Comparison of ENCODE assay signal across 7 mouse cellular contexts in genomic region chr3:89421810-89422473, GRCm38 (mm10). TPM values are rescaled to one million over a fixed set of nuclear protein-coding genes. Genes with fewer than 3 reads are reported as not detected.
DNase-seq lines count a peak whose midpoint lies in the region; ATAC-seq and TF ChIP-seq lines count a peak whose summit lies in the region.

No protein-coding gene starts in this region.

- H3K9me3 ChIP-seq in forebrain, embryonic 12.5 days = no peaks in the 10 kb centered on the region
- H3K9me3 ChIP-seq in intestine, postnatal 0 days (ENCODE audit: control insufficient read depth) = no peaks in the 10 kb centered on the region
- no peaks in the 10 kb centered on the region for H3K9me3 ChIP-seq in midbrain, embryonic 10.5 days (replicated peaks)

- H3K27me3 ChIP-seq in spleen, adult 2 months (ENCODE audit: control insufficient read depth, insufficient read depth, low read length) = no peaks in the 10 kb centered on the region
- no peaks in the 10 kb centered on the region for H3K27me3 ChIP-seq in forebrain, embryonic 12.5 days
- H3K27me3 ChIP-seq in intestine, postnatal 0 days (replicated peaks; ENCODE audit: control insufficient read depth, insufficient read depth, low read length) = no peaks in the 10 kb centered on the region
- H3K27me3 ChIP-seq in midbrain, embryonic 10.5 days (ENCODE audit: low read depth, poor library complexity, severe bottlenecking) = no peaks in the 10 kb centered on the region

- ATAC-seq in forebrain, embryonic 12.5 days (ENCODE audit: low FRiP score) = no peak
- ATAC-seq in intestine, postnatal 0 days = no peak

- no peak for TF ChIP-seq POLR2A in spleen, adult 2 months (IDR thresholded peaks at IDR 0.05; ENCODE audit: low read depth, low read length)

- H3K27ac ChIP-seq in spleen, adult 2 months (ENCODE audit: insufficient read depth, low read length) = peak overlapping the region; percentile 13; the same call in 1 of the 2 replicates
- peak overlapping the region; percentile 65 for H3K27ac ChIP-seq in forebrain, embryonic 12.5 days
- no peak overlapping the region for H3K27ac ChIP-seq in intestine, postnatal 0 days (ENCODE audit: low read depth, low read length)
- peak overlapping the region; percentile 85 for H3K27ac ChIP-seq in midbrain, embryonic 10.5 days (replicated peaks)

- no peak overlapping the region for H3K4me3 ChIP-seq in spleen, adult 2 months (ENCODE audit: extremely low read depth, insufficient read depth, insufficient read length)
- peak overlapping the region; percentile 37 for H3K4me3 ChIP-seq in forebrain, embryonic 12.5 days (replicated peaks)
- peak overlapping the region; percentile 47 for H3K4me3 ChIP-seq in intestine, postnatal 0 days (ENCODE audit: low read depth, low read length)
- peak overlapping the region; percentile 57 for H3K4me3 ChIP-seq in midbrain, embryonic 10.5 days

- peaks cover 17% of the 10 kb centered on the region for H3K36me3 ChIP-seq in spleen, adult 2 months (ENCODE audit: control insufficient read depth, insufficient read depth, low read length)
- H3K36me3 ChIP-seq in forebrain, embryonic 12.5 days (replicated peaks) = peaks cover 17% of the 10 kb centered on the region
- peaks cover 30% of the 10 kb centered on the region; the same call in 1 of the 2 replicates for H3K36me3 ChIP-seq in intestine, postnatal 0 days (ENCODE audit: control insufficient read depth, insufficient read depth)
- H3K36me3 ChIP-seq in midbrain, embryonic 10.5 days = peaks cover 38% of the 10 kb centered on the region

- no peak for DNase-seq in spleen, adult 2 months (ENCODE audit: low read depth in 1 of 2, low spot score in 2 of 2)
- DNase-seq in spleen, adult 12 weeks (ENCODE audit: low spot score) = no peak
- DNase-seq in midbrain, embryonic 10.5 days (ENCODE audit: low spot score) = no peak
- DNase-seq in thymus, postnatal 10 days (ENCODE audit: low spot score in 2 of 2) = no peak
- DNase-seq in left cerebral cortex, postnatal 25 days (ENCODE audit: low spot score in 2 of 2) = no peak

- peaks cover 9% of the 10 kb centered on the region; the same call in 1 of the 2 replicates for H3K4me1 ChIP-seq in spleen, adult 2 months (ENCODE audit: control insufficient read depth, insufficient read depth, insufficient read length)
- peaks cover 44% of the 10 kb centered on the region for H3K4me1 ChIP-seq in forebrain, embryonic 12.5 days
- peaks cover 9% of the 10 kb centered on the region for H3K4me1 ChIP-seq in intestine, postnatal 0 days (replicated peaks; ENCODE audit: control insufficient read depth, insufficient read depth, low read length)
- H3K4me1 ChIP-seq in midbrain, embryonic 10.5 days = peaks cover 57% of the 10 kb centered on the region

- H3K9ac ChIP-seq in forebrain, embryonic 12.5 days = peak overlapping the region; percentile 65
- peak overlapping the region; percentile 60 for H3K9ac ChIP-seq in intestine, postnatal 0 days (ENCODE audit: low read depth, low read length)

- intact Hi-C loops in left cerebral cortex, postnatal 25 days (cut with DNase I) = no loop called here

- TF ChIP-seq CTCF in spleen, adult 2 months (IDR thresholded peaks at IDR 0.05; ENCODE audit: extremely low read depth, insufficient read depth, insufficient read length, insufficient replicate concordance) = no peak
- TF ChIP-seq CTCF in intestine, postnatal 0 days (IDR thresholded peaks at IDR 0.05; ENCODE audit: low read depth) = no peak

- 63% methylated on average over 22 of the region's 22 CpGs for WGBS in spleen, adult 2 months
- WGBS in forebrain, embryonic 12.5 days = 6% methylated on average over 22 of the region's 22 CpGs
- 26% methylated on average over 22 of the region's 22 CpGs for WGBS in intestine, postnatal 0 days
- WGBS in midbrain, embryonic 10.5 days = 5% methylated on average over 22 of the region's 22 CpGs

- H3K4me2 ChIP-seq in forebrain, embryonic 12.5 days = peak overlapping the region; percentile 60
- H3K4me2 ChIP-seq in intestine, postnatal 0 days (replicated peaks; ENCODE audit: low read depth) = peak overlapping the region; percentile 86

RNA-seq across cellular contexts. Expression of gene Shc1, which starts 3.7 kb away (rescaled TPM):
- 49.0 and 54.8 TPM in 2 replicates for polyA plus RNA-seq in spleen, adult 2 months (2012; rRNA removed)
- polyA plus RNA-seq in forebrain, embryonic 12.5 days (2016; fragmentation: Nextera tagmentation; extraction: Ambion mirVana) = 28.4 and 30.9 TPM in 2 replicates
- polyA plus RNA-seq in intestine, postnatal 0 days (2015; fragmentation: Nextera tagmentation; extraction: Ambion mirVana) = 43.4 and 48.6 TPM in 2 replicates
- 51.8 TPM in 2 replicates for polyA plus RNA-seq in midbrain, embryonic 10.5 days (2016; fragmentation: Nextera tagmentation; extraction: Ambion mirVana)
- 10 to 100 TPM; 10.7 to 14.6 TPM for total RNA-seq in left cerebral cortex, postnatal 25 days (2021)

RNA-seq across cellular contexts. Expression of gene Cks1b, which starts 3.8 kb away (rescaled TPM):
- polyA plus RNA-seq in spleen, adult 2 months (2012; rRNA removed) = 20.6 and 21.3 TPM in 2 replicates
- polyA plus RNA-seq in forebrain, embryonic 12.5 days (2016; fragmentation: Nextera tagmentation; extraction: Ambion mirVana) = 363 and 395 TPM in 2 replicates
- 106 and 118 TPM in 2 replicates for polyA plus RNA-seq in intestine, postnatal 0 days (2015; fragmentation: Nextera tagmentation; extraction: Ambion mirVana)
- 540 and 645 TPM in 2 replicates for polyA plus RNA-seq in midbrain, embryonic 10.5 days (2016; fragmentation: Nextera tagmentation; extraction: Ambion mirVana)
- 1 to 10 TPM; 1.9 to 3.1 TPM for total RNA-seq in left cerebral cortex, postnatal 25 days (2021)

RNA-seq across cellular contexts. Expression of gene Pygo2, which starts 8.1 kb away (rescaled TPM):
- polyA plus RNA-seq in spleen, adult 2 months (2012; rRNA removed) = 58.2 and 111 TPM in 2 replicates
- polyA plus RNA-seq in forebrain, embryonic 12.5 days (2016; fragmentation: Nextera tagmentation; extraction: Ambion mirVana) = 47.2 and 48.8 TPM in 2 replicates
- polyA plus RNA-seq in intestine, postnatal 0 days (2015; fragmentation: Nextera tagmentation; extraction: Ambion mirVana) = 17.1 and 17.5 TPM in 2 replicates
- polyA plus RNA-seq in midbrain, embryonic 10.5 days (2016; fragmentation: Nextera tagmentation; extraction: Ambion mirVana) = 41.9 and 43.3 TPM in 2 replicates
- total RNA-seq in left cerebral cortex, postnatal 25 days (2021) = 10 to 100 TPM; 51.6 to 60.2 TPM

RNA-seq across cellular contexts. Expression of gene Flad1, which starts 10.3 kb away (rescaled TPM):
- 39.1 and 43.9 TPM in 2 replicates for polyA plus RNA-seq in spleen, adult 2 months (2012; rRNA removed)
- polyA plus RNA-seq in forebrain, embryonic 12.5 days (2016; fragmentation: Nextera tagmentation; extraction: Ambion mirVana) = 32.2 and 33.1 TPM in 2 replicates
- 29.2 and 32.1 TPM in 2 replicates for polyA plus RNA-seq in intestine, postnatal 0 days (2015; fragmentation: Nextera tagmentation; extraction: Ambion mirVana)
- 27.9 and 34.2 TPM in 2 replicates for polyA plus RNA-seq in midbrain, embryonic 10.5 days (2016; fragmentation: Nextera tagmentation; extraction: Ambion mirVana)
- total RNA-seq in left cerebral cortex, postnatal 25 days (2021) = 10 to 100 TPM; 32.6 to 32.9 TPM

RNA-seq across cellular contexts. Expression of gene Pbxip1, which starts 14.6 kb away (rescaled TPM):
- 47.0 and 54.2 TPM in 2 replicates for polyA plus RNA-seq in spleen, adult 2 months (2012; rRNA removed)
- polyA plus RNA-seq in forebrain, embryonic 12.5 days (2016; fragmentation: Nextera tagmentation; extraction: Ambion mirVana) = 14.4 and 14.7 TPM in 2 replicates
- 52.2 and 55.8 TPM in 2 replicates for polyA plus RNA-seq in intestine, postnatal 0 days (2015; fragmentation: Nextera tagmentation; extraction: Ambion mirVana)
- polyA plus RNA-seq in midbrain, embryonic 10.5 days (2016; fragmentation: Nextera tagmentation; extraction: Ambion mirVana) = 18.6 and 19.9 TPM in 2 replicates
- 10 to 100 TPM; 37.5 to 38.6 TPM for total RNA-seq in left cerebral cortex, postnatal 25 days (2021)
